Mouse (Mus musculus) adrenal gland, adult (tissue): ENCODE results near the gene Tmem143.
"Not testable (repeated sequence)": the region's sequence is repeated elsewhere in the genome, so short reads cannot be mapped to it uniquely, and the experiment has no call there.

Source experiments
- DNase-seq, 2 experiments: peaks; one replicate each; pipeline ENCODE4 v3.0.0; 2022 to 2023; ENCODE audit warnings: low spot score in 1 of 2; ENCODE audit not compliant: inconsistent age in 2 of 2

Tmem143 gene

DNA sequence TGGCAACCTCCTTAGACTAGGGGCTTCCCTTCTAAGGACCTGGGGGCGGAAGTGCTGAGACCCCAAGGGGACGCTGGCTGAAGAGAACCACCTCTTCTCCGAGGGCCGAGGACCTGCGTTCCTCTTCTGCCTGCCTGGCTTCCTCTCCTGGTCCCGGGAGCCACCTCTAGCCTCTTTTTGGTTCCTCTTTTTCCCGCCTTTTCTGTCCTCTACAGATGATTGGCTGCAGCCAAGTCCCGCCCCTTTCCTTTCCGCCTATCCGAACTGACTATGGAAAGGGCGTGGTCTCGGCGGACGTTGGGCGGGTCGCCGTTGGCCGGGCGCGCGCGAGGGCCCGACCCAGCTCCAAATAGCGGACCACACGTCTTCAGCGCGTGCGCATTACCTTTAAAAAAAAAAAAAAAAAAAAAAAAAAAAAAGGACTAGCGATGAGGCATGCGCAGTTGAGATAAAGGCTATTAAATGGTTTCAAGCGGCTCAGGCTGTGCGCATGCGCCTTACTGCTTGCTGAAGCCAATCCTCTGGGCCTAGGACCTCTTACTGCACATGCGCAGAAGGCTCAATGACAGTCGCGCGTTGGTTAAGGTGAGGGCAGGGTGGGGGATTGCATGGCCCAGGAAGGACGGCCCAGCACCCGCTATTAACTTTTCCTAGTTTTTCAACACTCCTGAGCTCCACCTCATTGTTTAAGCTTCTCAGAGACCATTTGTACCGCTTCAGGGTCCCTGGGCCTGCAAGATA, at the start of gene Tmem143, which contains the start of gene Syngr4:
Gene Tmem143 (plus strand): TSS at position 425 of the 741 bp plus-strand sequence.
Gene Syngr4 (minus strand): TSS at position 198 of the 741 bp plus-strand sequence.
- DNase-seq: peak; percentile 98 to 99

GRCm38 (mm10) chr7:45848447-45849027, 48.2 kb upstream of the Tmem143 start:
- no peak for DNase-seq

DNA sequence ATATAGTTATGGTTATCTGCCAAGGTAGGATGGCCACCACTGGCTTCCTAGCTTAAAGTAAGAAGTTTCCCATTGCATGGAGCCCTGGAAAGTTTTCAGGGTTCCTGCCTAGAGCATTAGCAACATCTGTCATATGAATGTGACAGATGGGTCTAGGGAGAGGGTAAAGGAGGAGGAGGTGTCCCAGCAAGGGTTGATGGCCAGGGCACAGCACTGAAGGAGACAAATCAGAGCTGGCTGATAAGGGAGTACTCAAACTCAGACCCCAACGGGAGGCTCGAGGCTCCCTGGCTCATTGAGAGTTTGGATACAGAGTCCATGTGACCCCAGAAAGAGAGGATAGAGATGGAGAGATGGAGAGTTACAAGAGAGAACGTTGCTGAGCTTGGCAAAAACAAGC, 46.1 kb upstream of the Tmem143 start:
- DNase-seq: peak; percentile 26 to 69

DNA sequence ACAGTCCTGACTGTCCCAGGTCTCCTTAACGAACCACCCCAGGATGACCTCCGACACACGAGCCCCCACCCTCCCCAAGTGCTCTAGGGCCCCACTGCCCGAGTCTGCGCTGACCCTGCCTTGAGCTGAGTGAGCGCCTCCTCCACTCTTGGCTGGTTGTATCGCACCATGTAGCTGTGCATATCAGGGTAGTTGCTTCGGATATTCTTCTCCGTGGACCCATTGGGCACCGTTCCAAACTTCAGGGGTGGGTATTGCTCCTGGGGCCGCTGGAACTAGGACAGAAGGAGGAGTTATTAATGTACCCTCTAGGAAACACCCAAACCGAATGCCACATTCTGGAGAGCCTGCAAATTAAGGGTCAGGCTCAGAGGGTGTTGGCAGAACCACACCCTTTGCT, 43.7 kb upstream of the Tmem143 start:
- DNase-seq: no peak

DNA sequence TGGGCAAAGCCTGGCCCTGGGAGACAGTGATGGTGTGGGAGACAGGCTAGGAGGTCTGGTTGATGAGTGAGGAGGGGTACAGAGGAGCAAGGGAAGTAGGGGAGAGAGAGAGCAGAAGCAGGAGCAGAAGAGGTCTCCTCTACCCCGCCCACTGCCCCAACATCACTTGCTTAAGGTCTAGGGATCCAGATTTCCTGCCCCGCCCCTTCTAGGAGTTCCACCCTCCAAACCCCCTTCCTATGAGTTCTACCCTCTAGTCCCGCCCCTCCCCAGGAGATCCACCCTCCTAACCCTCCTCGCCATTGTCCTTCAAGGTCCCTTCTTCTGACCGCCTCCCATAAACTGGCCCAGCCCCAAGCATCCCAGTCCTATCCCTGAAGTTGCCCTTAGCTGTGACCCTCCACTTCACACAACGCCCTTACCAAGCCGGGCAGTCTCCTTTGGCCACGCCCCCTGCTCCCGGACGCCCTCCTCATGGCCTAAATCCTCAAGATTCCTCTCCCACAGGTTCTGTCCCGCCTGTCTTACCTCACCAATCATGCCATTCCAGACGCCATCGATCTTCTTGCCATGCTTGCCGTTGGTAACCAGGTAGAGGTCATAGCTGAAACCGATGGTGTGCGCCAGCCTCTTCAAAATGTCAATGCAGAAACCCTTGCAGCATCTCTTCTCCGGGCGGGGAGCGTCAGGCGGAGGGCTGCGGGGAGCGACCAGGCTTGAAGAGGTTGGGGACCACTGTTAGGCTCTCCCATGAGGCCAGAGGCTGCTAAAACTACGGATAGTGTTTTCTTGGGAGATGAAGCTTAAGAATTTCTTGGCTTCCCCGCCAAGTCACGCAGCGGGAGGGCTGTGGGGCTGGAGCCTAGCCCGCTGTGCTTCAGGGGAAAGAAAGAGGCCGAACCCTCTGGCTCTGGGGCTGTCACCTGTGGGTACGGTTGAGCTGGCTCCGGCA, 39.5 kb upstream of the Tmem143 start:
- no peak for DNase-seq

GRCm38 (mm10) chr7:45859008-45859407, 37.7 kb upstream of the Tmem143 start:
- no peak for DNase-seq

DNA sequence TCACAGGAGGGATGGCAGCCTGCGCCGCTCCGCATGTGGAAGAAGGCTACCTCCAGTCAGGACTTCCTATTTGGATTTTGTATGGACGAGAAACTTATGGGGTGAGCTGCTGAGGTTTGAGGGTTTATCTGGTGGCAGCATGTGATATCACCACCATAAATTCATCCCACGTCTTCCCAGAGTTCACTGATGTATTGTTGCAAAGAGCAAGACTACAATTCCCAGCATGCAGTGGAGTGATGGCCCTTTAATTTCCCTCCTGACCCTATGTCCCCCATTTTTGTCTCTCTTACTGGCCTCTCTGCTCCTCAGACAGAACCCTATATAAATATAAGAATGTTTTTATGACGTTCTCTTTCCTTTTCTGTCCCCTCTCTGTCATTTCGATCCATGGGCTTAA, 33.9 kb upstream of the Tmem143 start:
- no peak for DNase-seq

DNA sequence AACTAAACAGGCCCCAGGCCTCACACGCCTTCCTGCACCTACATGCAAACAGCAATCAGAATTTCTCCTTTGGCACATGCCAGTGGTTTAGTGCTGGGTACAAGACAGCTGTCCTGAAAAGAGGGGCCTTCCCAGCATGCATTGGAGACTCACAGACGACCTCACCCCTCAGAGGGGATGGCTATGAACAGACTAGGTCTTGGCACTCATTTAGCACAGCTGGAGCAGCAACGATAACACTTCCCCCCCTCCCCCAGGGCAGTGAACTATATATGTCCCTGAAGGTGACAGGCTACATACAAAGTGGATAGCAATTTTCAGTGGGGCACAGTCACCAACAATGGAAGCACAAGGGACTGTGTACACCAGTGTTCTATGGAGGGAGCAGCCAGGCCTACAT, 32.3 kb upstream of the Tmem143 start:
- DNase-seq: no peak

DNA sequence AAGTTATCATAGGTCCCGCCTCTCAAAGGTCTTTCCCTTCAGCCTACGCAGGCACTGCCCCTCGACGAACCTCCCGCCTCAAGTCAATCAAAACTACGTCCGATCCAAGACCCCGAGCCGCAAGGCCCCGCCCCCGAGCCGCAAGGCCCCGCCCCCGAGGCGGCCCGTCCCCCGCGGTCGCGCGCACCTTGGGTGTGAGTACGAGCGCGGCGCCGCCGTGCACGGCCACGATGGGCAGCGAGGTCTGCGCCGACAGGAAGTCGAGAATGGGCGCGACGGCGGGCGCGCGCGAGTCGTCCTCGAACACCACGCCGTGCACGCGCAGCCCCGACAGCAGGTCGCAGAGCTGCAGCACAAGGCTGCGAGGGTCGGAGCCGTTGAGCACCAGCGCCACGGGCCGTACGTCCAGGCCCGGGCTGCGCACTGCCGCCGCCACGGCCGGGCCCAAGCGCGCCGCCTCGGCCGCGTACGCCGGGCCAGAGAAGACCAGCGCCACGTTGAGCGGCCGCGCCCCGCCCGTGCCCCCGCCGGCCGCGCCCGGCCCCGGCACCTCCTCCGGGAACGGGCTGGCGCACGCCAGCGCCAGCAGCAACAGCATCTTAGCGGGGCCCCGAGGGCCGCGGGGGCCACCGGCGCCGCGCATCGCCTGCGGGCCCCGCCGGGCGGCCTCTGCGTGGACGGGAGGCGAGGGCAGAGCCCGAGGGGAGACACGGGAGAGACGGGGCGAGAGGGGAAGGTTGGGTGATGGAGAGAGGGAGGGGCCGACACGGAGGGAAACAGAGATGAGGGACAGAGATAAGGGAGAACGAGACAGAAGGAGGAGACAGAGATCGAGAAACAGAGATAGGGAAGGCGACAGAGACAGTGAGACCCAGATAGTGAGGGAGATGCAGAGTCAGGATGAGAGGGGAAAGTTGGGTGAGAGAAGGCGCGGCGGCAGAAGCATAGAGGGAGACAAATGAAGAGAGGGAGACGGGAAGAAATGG, 30.5 kb upstream of the Tmem143 start:
- DNase-seq: peak; percentile 94 to 97

- DNase-seq: no peak
Measured at GRCm38 (mm10) chr7:45867871-45868270, 28.9 kb upstream of the Tmem143 start.

GRCm38 (mm10) chr7:45869107-45869670, 27.6 kb upstream of the Tmem143 start:
- DNase-seq: peak in 1 of 2 experiments; percentile 53

DNA sequence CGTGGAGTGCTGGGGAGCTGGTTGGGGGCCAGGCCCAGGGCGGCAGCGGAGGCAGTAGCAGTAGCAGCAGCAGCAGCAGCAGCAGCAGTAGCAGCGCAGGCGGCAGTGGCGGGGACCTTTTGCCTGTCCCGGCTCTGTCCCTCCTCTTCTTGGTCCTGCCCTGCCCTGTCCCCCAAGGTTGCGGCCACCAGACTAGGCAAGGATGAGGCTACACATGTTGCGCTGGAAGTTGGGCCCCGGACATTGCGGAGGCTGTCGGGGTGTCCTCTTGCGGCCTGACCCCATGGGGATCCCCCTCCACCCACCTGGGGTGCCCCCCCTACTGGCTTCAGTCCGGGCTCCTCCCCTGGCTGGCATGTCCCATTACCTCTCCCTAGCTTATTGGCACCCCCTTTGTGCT, 27.0 kb upstream of the Tmem143 start:
- peak in 1 of 2 experiments; percentile 47 for DNase-seq

GRCm38 (mm10) chr7:45870282-45871058, 26.3 kb upstream of the Tmem143 start:
- no peak for DNase-seq

GRCm38 (mm10) chr7:45872624-45873023, 24.1 kb upstream of the Tmem143 start, which contains the start of gene Kdelr1:
Gene Kdelr1 (plus strand): TSS chr7:45872772.
- peak; percentile 89 to 96 for DNase-seq

GRCm38 (mm10) chr7:45873061-45873947, 23.4 kb upstream of the Tmem143 start:
- DNase-seq: peak; percentile 78 to 94

GRCm38 (mm10) chr7:45876895-45877294, 19.8 kb upstream of the Tmem143 start:
- DNase-seq: no peak

DNA sequence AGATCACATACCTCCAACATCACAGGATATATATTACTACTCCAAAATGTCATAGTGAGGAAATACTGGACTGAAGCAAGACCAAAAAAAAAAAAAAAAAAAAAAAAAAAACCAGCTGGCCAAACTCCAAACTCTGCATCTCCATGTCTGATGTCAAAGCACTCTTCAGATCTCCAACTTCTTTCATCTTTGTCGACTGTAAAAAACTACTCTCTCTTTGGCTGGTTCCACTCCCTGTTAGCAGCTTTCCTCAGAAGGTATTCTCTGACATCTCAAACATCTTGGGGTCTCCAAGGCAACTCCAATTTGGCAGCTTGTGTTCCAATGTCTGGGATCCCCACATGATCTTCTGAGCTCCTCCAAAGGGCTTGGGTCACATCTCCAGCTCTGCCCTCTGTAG, 18.5 kb upstream of the Tmem143 start, which contains the start of gene Grin2d:
Gene Grin2d (minus strand): TSS at position 101 of the 400 bp plus-strand sequence.
- DNase-seq: not testable (repeated sequence)

DNA sequence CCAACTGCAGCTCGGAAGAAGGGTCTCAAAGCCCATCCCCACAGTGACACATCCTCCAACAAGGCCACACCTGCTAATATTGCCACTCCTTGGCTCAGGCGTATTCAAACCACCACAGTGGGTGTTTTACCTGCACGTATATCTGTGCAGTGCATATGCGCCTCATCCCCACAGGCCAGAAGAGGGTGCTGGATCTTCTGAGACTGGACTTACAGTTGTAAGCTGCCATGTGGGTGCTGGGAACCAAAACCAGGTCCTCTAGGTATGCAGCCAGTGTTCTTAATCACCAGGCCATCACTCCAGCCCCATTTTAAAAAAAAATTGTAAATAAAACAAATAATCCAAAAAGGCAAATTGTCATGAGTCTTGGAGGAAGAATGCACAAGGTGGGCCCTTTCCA, 16.2 kb upstream of the Tmem143 start:
- no peak for DNase-seq
